Mouse (Mus musculus): Measurements from ENCODE around the gene Psap.

- TF ChIP-seq POLR2A (IDR thresholded peaks at IDR 0.05; ENCODE audit: insufficient read depth, low read depth, low read length) (no peak), CTCF (IDR thresholded peaks at IDR 0.05; ENCODE audit: insufficient read depth, low read depth, low read length) (no peak)
Measured at GRCm38 (mm10) chr10:60278786-60279185, 1.4 kb downstream of the Psap start.
